Mouse (Mus musculus) kidney, embryonic 15.5 days (tissue): ENCODE measurements around the gene Htra1. TPM values are rescaled to one million over a fixed set of nuclear protein-coding genes. Genes with fewer than 3 reads are reported as not detected.

ENCODE experiments used
- ATAC-seq: fragments of 200-750 bp; cut with Nextera tagmentation; replicated peaks from 2 replicates; pipeline ENCODE4 v1.8.0; 2017; ENCODE audit warnings: moderate TSS enrichment; ENCODE audit not compliant: low FRiP score
- H3K27ac ChIP-seq: fragments of 300-500 bp; sonication (generic); 2 replicates; pipeline ENCODE4 v1.5.1; 2015; ENCODE audit warnings: mild to moderate bottlenecking, inconsistent platforms
- H3K27me3 ChIP-seq: fragments of 300-500 bp; sonication (generic); 2 replicates; pipeline ENCODE4 v1.6.1; 2015; ENCODE audit warnings: inconsistent platforms
- H3K36me3 ChIP-seq: fragments of 300-500 bp; sonication (generic); 2 replicates; pipeline ENCODE4 v1.6.1; 2015; ENCODE audit warnings: inconsistent platforms
- H3K4me1 ChIP-seq: fragments of 300-500 bp; sonication (generic); 2 replicates; pipeline ENCODE4 v1.6.1; 2015; ENCODE audit warnings: inconsistent platforms
- H3K4me2 ChIP-seq: fragments of 300-500 bp; sonication (generic); 2 replicates; pipeline ENCODE4 v1.6.1; 2015; ENCODE audit warnings: moderate library complexity, mild to moderate bottlenecking, inconsistent platforms
- H3K4me3 ChIP-seq: fragments of 300-500 bp; sonication (generic); replicated peaks from 2 replicates; pipeline ENCODE4 v1.5.1; 2015; ENCODE audit warnings: mild to moderate bottlenecking, inconsistent platforms
- H3K9ac ChIP-seq: fragments of 300-500 bp; sonication (generic); 2 replicates; pipeline ENCODE4 v1.6.1; 2015; ENCODE audit warnings: mild to moderate bottlenecking, inconsistent platforms
- H3K9me3 ChIP-seq: fragments of 300-500 bp; sonication (generic); replicated peaks from 2 replicates; pipeline ENCODE4 v1.6.1; 2016; ENCODE audit warnings: inconsistent platforms
- WGBS: fragments of 180-500 bp; shearing (Covaris S2); methylation state at CpG from one replicate; pipeline ENCODE4 v1.1.7; 2015; ENCODE audit warnings: mixed read lengths; 5-methylcytosine and 5-hydroxymethylcytosine counted together
- polyA plus RNA-seq: library from polyadenylated mRNA; unstranded; fragments of >200 nt; fragmentation: Nextera tagmentation; extraction: Ambion mirVana; gene quantifications from 2 replicates; pipeline ENCODE4 v1.2.1, GENCODE M21; 2015

Htra1 gene
- polyA plus RNA-seq, 1 experiment from 2014 or later = 14.3 TPM

DNA sequence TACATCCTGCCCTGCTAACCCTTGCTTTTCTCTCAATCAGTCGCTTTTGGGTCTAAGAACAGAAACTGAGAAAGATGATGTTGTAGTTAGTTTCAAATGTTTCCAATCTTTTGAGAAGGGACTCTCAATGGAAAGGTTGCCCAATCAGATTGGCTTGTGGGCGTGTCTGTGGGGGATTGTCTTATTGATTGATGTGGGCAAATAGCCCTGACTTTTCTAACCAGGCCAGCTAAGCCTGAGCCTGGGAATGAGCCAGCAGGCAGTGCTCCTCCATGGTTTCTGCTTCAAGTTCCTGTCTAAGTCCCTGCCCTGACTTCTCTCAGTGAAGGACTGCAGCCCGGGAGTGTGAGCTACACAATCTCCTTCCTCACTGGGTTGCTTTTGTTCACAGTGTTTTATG, 53.5 kb downstream of the Htra1 start:
- Histone ChIP-seq H3K9me3 (no peaks in the 10 kb centered on the region), H3K9ac (no peak overlapping the region), H3K27ac (no peak overlapping the region), H3K27me3 (no peaks in the 10 kb centered on the region), H3K4me2 (no peak overlapping the region), H3K4me3 (no peak overlapping the region), H3K4me1 (no peaks in the 10 kb centered on the region), H3K36me3 (no peaks in the 10 kb centered on the region)
- WGBS = 55% methylated on average over 3 of the region's 3 CpGs
- ATAC-seq = no peak

DNA sequence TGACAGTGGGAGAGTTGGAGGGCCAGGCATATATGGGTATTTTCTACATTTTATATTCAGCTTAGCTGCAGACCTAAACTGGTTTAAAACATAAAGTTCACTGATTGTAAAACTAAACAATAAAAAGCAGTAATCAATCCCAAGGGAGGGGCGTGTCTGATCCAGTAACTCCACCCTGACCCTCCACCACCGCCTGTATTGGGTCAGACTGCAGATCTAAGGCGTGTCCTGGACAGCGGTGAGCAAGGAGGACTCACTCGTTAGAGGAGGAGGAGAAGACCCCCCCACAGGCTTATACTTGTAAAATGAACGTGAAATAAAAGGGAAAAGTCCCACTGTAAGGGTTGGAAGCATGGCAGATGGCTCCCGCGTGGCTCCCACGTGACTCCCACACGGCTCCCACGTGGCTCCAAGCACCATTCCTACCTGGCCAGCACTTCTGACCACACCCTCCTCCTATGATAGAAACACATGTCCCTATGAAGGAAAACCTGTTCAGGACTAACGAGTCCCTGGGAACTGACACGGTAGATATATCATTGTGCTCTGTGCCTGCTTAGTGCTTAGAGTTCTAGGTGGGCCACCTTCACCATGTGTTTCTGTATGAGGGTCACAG, 55.4 kb downstream of the Htra1 start:
- Histone ChIP-seq H3K4me3 (no peak overlapping the region), H3K27me3 (no peaks in the 10 kb centered on the region), H3K9me3 (no peaks in the 10 kb centered on the region), H3K36me3 (no peaks in the 10 kb centered on the region), H3K4me2 (no peak overlapping the region), H3K4me1 (no peaks in the 10 kb centered on the region), H3K27ac (no peak overlapping the region), H3K9ac (no peak overlapping the region)
- no peak for ATAC-seq
- WGBS = 83% methylated on average over 13 of the region's 13 CpGs

DNA sequence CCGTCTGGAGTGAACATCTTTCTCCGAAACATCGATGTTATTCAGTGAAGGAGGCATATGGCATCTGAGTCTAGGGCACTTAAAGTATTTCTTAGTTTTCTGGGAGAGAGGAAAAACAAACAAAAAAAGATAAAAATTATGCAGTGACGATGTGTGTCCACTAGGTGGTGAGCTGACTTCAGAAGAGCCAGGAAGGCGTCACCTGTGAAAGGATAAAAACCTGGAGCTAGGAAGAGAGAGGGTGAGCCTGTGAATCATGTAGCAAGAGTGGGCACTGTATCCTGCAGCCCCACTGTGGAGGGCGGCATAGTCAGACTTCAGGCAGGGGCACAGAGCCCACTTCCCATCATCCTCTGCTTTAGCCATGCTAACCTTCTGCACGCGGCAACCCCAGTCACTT, 58.0 kb downstream of the Htra1 start:
- H3K36me3 ChIP-seq = no peaks in the 10 kb centered on the region
- no peaks in the 10 kb centered on the region for H3K9me3 ChIP-seq
- H3K4me2 ChIP-seq = no peak overlapping the region
- no peaks in the 10 kb centered on the region for H3K27me3 ChIP-seq
- no peak for ATAC-seq
- no peaks in the 10 kb centered on the region for H3K4me1 ChIP-seq
- no peak overlapping the region for H3K27ac ChIP-seq
- no peak overlapping the region for H3K9ac ChIP-seq
- H3K4me3 ChIP-seq = no peak overlapping the region
- WGBS = 57% methylated on average over 8 of the region's 8 CpGs

DNA sequence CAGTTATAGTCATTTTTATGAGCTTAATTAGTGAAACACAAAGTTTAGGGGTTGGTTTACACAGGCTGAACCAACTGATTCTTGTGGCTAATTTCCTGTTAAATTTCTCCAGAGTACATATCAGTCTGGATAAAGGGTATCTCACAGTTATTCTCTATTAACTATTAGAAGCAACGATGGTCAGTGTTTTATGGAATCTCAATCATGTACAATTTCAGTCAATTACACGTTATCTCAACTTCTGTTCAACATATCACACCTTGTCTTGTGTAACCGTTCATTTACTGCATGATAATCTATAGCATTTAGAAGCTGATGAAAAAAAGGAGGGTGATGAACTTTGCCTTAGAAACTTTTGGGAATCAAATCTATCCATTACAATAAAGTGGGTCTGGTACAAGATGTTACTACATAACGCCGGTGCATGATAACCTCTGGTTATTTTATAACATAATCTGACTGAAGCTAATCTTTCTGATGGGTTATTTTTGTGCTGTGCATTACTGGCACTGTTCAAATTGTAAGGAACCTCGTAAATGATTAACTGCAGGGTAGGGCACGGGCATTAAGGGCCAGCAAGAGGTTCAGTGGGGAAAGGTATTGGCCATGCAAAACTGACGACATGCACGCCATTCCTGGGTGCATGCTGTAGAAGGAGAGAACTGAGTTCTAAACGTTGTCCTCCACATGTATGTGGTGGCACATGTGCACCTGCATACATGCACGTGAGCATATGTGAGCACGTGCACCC, 66.2 kb downstream of the Htra1 start:
- 81% methylated on average over 12 of the region's 12 CpGs for WGBS
- ATAC-seq = no peak

DNA sequence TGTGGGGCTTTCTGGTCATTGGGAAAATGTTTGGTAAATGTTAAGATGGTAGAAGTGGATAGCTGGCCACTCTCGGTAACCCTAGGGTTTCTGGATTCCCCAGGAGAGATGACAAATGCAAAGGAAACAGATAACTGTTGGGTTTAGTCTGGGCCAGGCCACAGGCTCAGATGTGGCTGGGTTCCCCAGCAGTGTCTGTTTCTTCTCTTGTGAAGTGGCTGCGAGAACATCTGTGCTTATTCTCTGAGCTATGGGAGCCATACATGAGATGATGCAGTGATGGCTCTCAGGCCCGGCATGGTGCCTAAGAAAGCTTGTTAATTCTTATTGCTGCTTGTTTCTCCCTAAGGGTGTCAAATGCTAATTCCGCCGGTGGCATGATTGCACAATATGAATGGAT, 68.2 kb downstream of the Htra1 start:
- no peak overlapping the region for H3K4me3 ChIP-seq

More for the DNA sequence above, 66.2 kb downstream of the Htra1 start:
- Histone ChIP-seq H3K4me2 (no peak overlapping the region), H3K27ac (no peak overlapping the region), H3K9me3 (0 out of 2 replicates have a peak, but pooled peaks cover 6% of the 10 kb centered on the region), H3K4me1 (no peaks in the 10 kb centered on the region), H3K36me3 (no peaks in the 10 kb centered on the region), H3K9ac (no peak overlapping the region), H3K27me3 (no peaks in the 10 kb centered on the region), H3K4me3 (no peak overlapping the region)

DNA sequence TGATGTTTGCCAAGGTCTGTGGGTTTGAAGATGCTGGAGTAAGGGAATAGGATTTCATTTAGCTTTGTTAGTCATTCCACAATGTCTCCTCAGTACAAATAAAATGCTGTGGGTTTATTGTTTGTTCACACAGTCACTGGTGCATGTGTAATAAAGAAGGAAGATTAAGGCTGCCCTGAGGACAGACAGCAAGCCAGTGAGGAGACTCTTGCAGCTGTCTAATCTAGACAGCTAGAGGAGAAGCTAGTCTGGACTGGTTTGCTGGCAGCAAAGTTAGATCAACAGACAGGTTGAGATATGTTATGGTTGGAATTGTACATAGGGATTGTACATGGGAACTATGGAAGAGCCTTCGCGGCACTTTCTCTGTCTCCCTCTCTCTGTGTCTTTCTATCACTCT, 71.3 kb downstream of the Htra1 start:
- Histone ChIP-seq H3K27me3 (no peaks in the 10 kb centered on the region), H3K4me2 (no peak overlapping the region), H3K4me1 (no peaks in the 10 kb centered on the region), H3K27ac (no peak overlapping the region), H3K4me3 (no peak overlapping the region), H3K9ac (no peak overlapping the region), H3K9me3 (0 out of 2 replicates have a peak, but pooled peaks cover 6% of the 10 kb centered on the region), H3K36me3 (no peaks in the 10 kb centered on the region)
- WGBS = 97% methylated on average over 2 of the region's 2 CpGs
- ATAC-seq = no peak

More for the DNA sequence above, 68.2 kb downstream of the Htra1 start:
- no peaks in the 10 kb centered on the region for H3K4me1 ChIP-seq
- H3K36me3 ChIP-seq = no peaks in the 10 kb centered on the region
- H3K27ac ChIP-seq = no peak overlapping the region
- no peaks in the 10 kb centered on the region for H3K27me3 ChIP-seq
- H3K4me2 ChIP-seq = no peak overlapping the region
- H3K9ac ChIP-seq = no peak overlapping the region
- 0 out of 2 replicates have a peak, but pooled peaks cover 6% of the 10 kb centered on the region for H3K9me3 ChIP-seq
- WGBS = 91% methylated on average over 5 of the region's 5 CpGs
- ATAC-seq = no peak

DNA sequence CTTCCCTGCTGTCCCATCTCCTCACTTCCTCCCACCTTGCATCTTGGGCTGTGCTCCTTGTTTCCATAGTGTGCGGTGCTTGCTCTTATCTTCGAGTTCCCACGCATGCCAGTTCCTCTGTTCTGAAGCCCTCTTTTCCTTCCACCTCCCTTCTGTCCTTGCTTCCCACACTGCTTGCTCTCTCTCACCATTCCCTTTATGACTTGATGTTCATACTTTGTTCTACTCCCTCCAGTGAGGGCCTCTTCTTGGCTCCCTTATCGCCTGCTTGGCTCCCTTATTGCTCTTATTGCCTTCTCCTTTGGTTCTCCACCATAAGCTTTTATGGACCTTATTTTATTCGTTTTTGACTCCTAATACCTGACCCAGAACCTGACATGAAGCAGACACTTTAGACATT, 73.3 kb downstream of the Htra1 start:
- Histone ChIP-seq H3K36me3 (no peaks in the 10 kb centered on the region), H3K4me2 (no peak overlapping the region), H3K9ac (no peak overlapping the region), H3K4me3 (no peak overlapping the region), H3K27me3 (no peaks in the 10 kb centered on the region), H3K4me1 (no peaks in the 10 kb centered on the region), H3K9me3 (0 out of 2 replicates have a peak, but pooled peaks cover 6% of the 10 kb centered on the region), H3K27ac (no peak overlapping the region)
- no peak for ATAC-seq
- WGBS = 82% methylated on average over 5 of the region's 5 CpGs

DNA sequence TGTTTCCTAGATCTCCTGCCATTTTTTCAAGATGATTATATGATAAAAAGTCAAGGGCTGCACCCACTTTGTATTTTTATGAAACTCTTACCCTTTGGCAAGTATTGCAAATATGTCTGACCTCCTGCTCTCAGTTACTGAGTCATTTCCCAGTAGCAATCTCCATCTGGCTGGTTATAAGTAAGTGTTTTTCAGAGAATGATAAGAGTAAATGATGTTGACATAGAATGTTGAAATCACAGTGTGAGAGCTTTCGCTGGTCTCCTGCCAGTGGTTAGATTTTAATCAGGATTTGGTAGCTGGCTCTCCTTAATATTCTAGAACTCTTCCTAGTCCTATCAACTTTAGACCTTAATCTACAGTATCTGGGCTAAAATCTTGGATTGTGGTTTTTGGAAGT, 76.0 kb downstream of the Htra1 start:
- no peaks in the 10 kb centered on the region for H3K27me3 ChIP-seq
- no peaks in the 10 kb centered on the region for H3K36me3 ChIP-seq
- H3K9me3 ChIP-seq = 0 out of 2 replicates have a peak, but pooled peaks cover 3% of the 10 kb centered on the region
- 78% methylated on average over 1 of the region's 1 CpGs for WGBS
- ATAC-seq = no peak
- no peaks in the 10 kb centered on the region for H3K4me1 ChIP-seq
- no peak overlapping the region for H3K27ac ChIP-seq
- H3K9ac ChIP-seq = no peak overlapping the region
- no peak overlapping the region for H3K4me3 ChIP-seq
- no peak overlapping the region for H3K4me2 ChIP-seq

DNA sequence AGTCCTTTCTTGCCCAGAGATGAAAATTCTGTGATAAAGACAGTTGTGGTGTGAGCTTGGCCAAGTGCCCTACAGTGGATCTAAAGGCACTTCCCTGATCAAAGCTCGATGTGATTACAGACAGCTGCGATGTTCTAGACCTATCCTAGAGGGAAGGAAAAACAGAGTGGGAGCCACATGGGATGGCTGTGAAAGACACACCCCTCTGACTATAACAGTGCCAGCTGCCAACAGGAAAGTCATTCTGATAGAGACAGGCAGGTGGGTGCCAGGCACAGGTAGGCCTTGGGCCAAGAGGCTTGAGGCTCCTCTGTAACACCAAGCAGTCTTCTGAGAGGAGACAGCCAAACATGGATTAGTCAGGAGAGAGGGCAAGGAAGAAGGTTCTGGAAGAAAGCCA, 83.3 kb downstream of the Htra1 start:
- Histone ChIP-seq H3K4me1 (no peaks in the 10 kb centered on the region), H3K4me2 (no peak overlapping the region), H3K4me3 (no peak overlapping the region), H3K9ac (no peak overlapping the region), H3K27ac (no peak overlapping the region), H3K27me3 (no peaks in the 10 kb centered on the region), H3K36me3 (no peaks in the 10 kb centered on the region), H3K9me3 (0 out of 2 replicates have a peak, but pooled peaks cover 5% of the 10 kb centered on the region)
- no peak for ATAC-seq
- WGBS = 91% methylated on average over 2 of the region's 2 CpGs

DNA sequence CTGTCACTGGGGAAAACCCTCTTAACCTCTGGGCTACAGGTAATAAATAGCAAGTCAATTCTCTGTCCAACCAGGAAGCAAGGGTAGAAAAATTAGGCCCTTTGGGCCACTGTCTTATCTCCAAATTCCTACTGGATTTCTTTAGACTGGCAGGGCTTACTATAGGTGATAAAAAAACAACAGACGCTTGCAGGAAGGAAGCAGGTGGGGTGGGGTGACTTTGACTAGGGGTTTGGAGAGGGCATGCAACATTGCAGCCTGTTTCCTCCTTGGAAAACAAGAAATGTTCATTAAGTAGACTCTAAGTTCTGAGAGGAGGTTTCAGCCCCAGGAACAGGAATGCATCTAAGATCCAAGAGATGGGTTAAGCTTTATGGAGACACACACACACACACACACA, 88.9 kb downstream of the Htra1 start:
- H3K27me3 ChIP-seq = no peaks in the 10 kb centered on the region
- WGBS = 55% methylated on average over 1 of the region's 1 CpGs
- ATAC-seq = no peak
- H3K36me3 ChIP-seq = no peaks in the 10 kb centered on the region
- no peak overlapping the region for H3K9ac ChIP-seq
- no peak overlapping the region for H3K27ac ChIP-seq
- H3K4me3 ChIP-seq = no peak overlapping the region
- no peaks in the 10 kb centered on the region for H3K9me3 ChIP-seq
- H3K4me1 ChIP-seq = no peaks in the 10 kb centered on the region
- no peak overlapping the region for H3K4me2 ChIP-seq

DNA sequence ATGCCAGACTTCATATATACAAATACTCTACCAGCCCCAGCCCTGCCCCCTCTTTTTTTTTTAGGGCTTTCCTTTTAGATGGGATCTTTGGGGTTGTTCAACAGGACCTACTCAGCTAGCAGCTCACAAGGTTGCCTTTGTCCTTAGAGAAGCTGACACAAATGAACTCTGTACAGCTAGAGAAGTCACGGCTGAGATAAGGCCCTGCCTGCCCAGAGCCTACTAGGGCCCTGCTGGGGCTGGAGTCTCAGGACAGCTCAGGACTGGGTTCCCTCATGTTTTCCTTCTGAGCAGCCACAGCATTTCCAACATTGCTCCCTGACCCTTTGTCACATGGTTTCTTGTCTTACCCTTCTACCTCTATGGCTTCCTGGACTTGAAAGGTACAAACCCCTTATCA, 91.6 kb downstream of the Htra1 start:
- no peak for ATAC-seq
- 75% methylated on average over 1 of the region's 1 CpGs for WGBS
- H3K27ac ChIP-seq = no peak overlapping the region

DNA sequence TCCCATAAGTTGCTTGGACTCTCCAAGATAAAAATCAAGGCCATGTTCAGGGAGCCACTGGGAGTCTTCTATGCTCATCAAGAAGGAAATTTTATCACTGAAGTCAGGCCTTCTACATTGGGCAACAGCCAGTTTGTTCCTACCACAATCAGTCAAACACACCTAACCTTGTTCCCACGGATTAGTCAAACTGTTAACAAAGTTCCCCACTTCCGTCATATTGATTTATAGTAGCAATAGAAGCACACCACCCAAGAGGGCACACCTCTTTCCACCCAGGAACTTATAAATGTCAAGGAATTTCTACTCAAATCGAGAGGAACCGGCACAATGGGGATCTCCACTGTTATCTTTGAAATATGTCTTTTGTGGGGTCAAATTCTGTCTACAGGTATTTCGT, 95.8 kb downstream of the Htra1 start, which contains the start of gene Dmbt1:
Dmbt1 (plus strand) TSS at position 299 of the 400 bp plus-strand sequence.
- Histone ChIP-seq H3K27ac (no peak within 1 kb of the TSS), H3K9ac (no peak within 1 kb of the TSS), H3K27me3 (no peaks in the 10 kb centered on the region), H3K4me2 (no peak within 1 kb of the TSS), H3K4me1 (no peaks in the 10 kb centered on the region), H3K36me3 (no peaks in the 10 kb centered on the region), H3K4me3 (no peak within 1 kb of the TSS), H3K9me3 (no peaks in the 10 kb centered on the region)
- no peak for ATAC-seq
- WGBS = 59% methylated on average over 5 of the region's 5 CpGs

More for the DNA sequence above, 91.6 kb downstream of the Htra1 start:
- Histone ChIP-seq H3K9ac (no peak overlapping the region), H3K4me3 (no peak overlapping the region), H3K9me3 (no peaks in the 10 kb centered on the region), H3K4me1 (no peaks in the 10 kb centered on the region), H3K27me3 (no peaks in the 10 kb centered on the region), H3K36me3 (no peaks in the 10 kb centered on the region), H3K4me2 (no peak overlapping the region)
